Mouse (Mus musculus): Measurements from ENCODE around the gene Zpbp2. TPM values are rescaled to one million over a fixed set of nuclear protein-coding genes. Genes with fewer than 3 reads are reported as not detected.

The Zpbp2 gene
- total and polyA plus RNA-seq, 2 experiments from 2014 or later: 0.45 TPM; not detected in 1

- WGBS: 43% methylated on average over 3 of the region's 3 CpGs
- DNase-seq (ENCODE audit: low spot score) (no peak), ATAC-seq (no peak)
- H3K9ac ChIP-seq (replicated peaks; ENCODE audit: low read length): no peak overlapping the region
- H3K4me1 ChIP-seq (ENCODE audit: insufficient read depth, low read length): peaks cover 28% of the 10 kb centered on the region
- H3K9me3 ChIP-seq (ENCODE audit: low read length): no peaks in the 10 kb centered on the region
- H3K27ac ChIP-seq: no peak overlapping the region
- no peaks in the 10 kb centered on the region for H3K27me3 ChIP-seq (ENCODE audit: insufficient read depth, low read length)
- H3K4me3 ChIP-seq (ENCODE audit: low read length): no peak overlapping the region
- no peak for TF ChIP-seq CTCF (IDR thresholded peaks at IDR 0.05; ENCODE audit: low read depth)
- no peak overlapping the region for H3K4me2 ChIP-seq (ENCODE audit: low read depth, low read length)
- H3K36me3 ChIP-seq (ENCODE audit: insufficient read depth, low read length): peaks cover 16% of the 10 kb centered on the region; the same call in 1 of the 2 replicates
Measured at GRCm38 (mm10) chr11:98583571-98583970, 32.7 kb downstream of the Zpbp2 start.

- Histone ChIP-seq H3K27me3 (ENCODE audit: insufficient read depth, low read length) (no peaks in the 10 kb centered on the region), H3K36me3 (ENCODE audit: insufficient read depth, low read length) (peaks cover 16% of the 10 kb centered on the region; the same call in 1 of the 2 replicates), H3K9ac (replicated peaks; ENCODE audit: low read length) (no peak overlapping the region), H3K4me1 (ENCODE audit: insufficient read depth, low read length) (peaks cover 31% of the 10 kb centered on the region), H3K4me2 (ENCODE audit: low read depth, low read length) (no peak overlapping the region), H3K4me3 (ENCODE audit: low read length) (no peak overlapping the region), H3K9me3 (ENCODE audit: low read length) (no peaks in the 10 kb centered on the region), H3K27ac (no peak overlapping the region)
- WGBS: 70% methylated on average over 1 of the region's 1 CpGs
- no peak for DNase-seq (ENCODE audit: low spot score)
- TF ChIP-seq CTCF (IDR thresholded peaks at IDR 0.05; ENCODE audit: low read depth): no peak
- no peak for ATAC-seq
Measured at GRCm38 (mm10) chr11:98584146-98584545, 33.2 kb downstream of the Zpbp2 start.

DNA sequence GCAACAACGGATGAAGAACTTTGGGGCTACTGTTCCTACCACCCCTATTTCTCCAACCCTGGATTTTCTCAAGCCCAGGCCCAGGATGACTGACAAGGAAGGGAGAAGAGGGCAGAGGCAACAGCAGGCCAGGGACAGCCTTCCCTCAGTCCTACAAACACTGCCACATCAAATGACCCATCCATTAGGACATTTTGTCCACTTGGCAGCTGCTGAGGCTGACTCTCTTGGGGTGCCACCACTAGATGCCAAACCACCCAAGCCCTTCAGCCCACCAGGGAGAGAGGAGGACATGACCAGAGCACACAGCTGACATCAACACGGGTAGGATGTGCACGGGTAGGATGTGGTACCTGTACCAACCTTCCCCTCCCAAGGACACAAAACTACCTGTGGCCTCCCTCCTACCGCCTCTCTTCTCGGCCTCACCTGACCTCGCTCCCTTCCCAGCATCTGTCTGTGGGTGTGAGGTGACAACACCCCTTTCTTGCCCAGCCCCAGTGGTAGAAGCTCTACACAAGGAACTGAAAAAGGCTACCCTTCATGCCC lies 33.8 kb downstream of the Zpbp2 start:
- H3K9ac ChIP-seq (replicated peaks; ENCODE audit: low read length): no peak overlapping the region
- no peaks in the 10 kb centered on the region for H3K9me3 ChIP-seq (ENCODE audit: low read length)
- H3K27me3 ChIP-seq (ENCODE audit: insufficient read depth, low read length): no peaks in the 10 kb centered on the region
- DNase-seq (ENCODE audit: low spot score) (no peak), ATAC-seq (no peak)
- peaks cover 16% of the 10 kb centered on the region; the same call in 1 of the 2 replicates for H3K36me3 ChIP-seq (ENCODE audit: insufficient read depth, low read length)
- H3K4me1 ChIP-seq (ENCODE audit: insufficient read depth, low read length): peaks cover 31% of the 10 kb centered on the region
- 90% methylated on average over 6 of the region's 6 CpGs for WGBS
- H3K4me3 ChIP-seq (ENCODE audit: low read length): no peak overlapping the region
- no peak overlapping the region for H3K27ac ChIP-seq
- TF ChIP-seq CTCF (IDR thresholded peaks at IDR 0.05; ENCODE audit: low read depth): no peak
- no peak overlapping the region for H3K4me2 ChIP-seq (ENCODE audit: low read depth, low read length)

- H3K4me1 ChIP-seq (ENCODE audit: insufficient read depth, low read length): peaks cover 31% of the 10 kb centered on the region
- no peaks in the 10 kb centered on the region for H3K9me3 ChIP-seq (ENCODE audit: low read length)
- no peak for TF ChIP-seq CTCF (IDR thresholded peaks at IDR 0.05; ENCODE audit: low read depth)
- peaks cover 16% of the 10 kb centered on the region; the same call in 1 of the 2 replicates for H3K36me3 ChIP-seq (ENCODE audit: insufficient read depth, low read length)
- H3K9ac ChIP-seq (replicated peaks; ENCODE audit: low read length): peak overlapping the region; percentile 83
- peak overlapping the region; percentile 84 for H3K27ac ChIP-seq
- H3K4me2 ChIP-seq (ENCODE audit: low read depth, low read length): peak overlapping the region; percentile 96
- DNase-seq (ENCODE audit: low spot score) (peak; percentile 48), ATAC-seq (peak; percentile 42)
- no peaks in the 10 kb centered on the region for H3K27me3 ChIP-seq (ENCODE audit: insufficient read depth, low read length)
- WGBS: 2% methylated on average over 22 of the region's 22 CpGs
- H3K4me3 ChIP-seq (ENCODE audit: low read length): peak overlapping the region; percentile 90
Measured at GRCm38 (mm10) chr11:98586087-98586891, 35.4 kb downstream of the Zpbp2 start.

GRCm38 (mm10) chr11:98586892-98587563 lies 36.1 kb downstream of the Zpbp2 start, which contains the start of gene Ormdl3:
TSS of gene Ormdl3 (minus strand) at chr11:98587368.
- no peak for TF ChIP-seq CTCF (IDR thresholded peaks at IDR 0.05; ENCODE audit: low read depth)
- peak within 1 kb of the TSS; percentile 83 for H3K9ac ChIP-seq (replicated peaks; ENCODE audit: low read length)
- peak within 1 kb of the TSS; percentile 84 for H3K27ac ChIP-seq
- no peaks in the 10 kb centered on the region for H3K9me3 ChIP-seq (ENCODE audit: low read length)
- peaks cover 15% of the 10 kb centered on the region; the same call in 1 of the 2 replicates for H3K36me3 ChIP-seq (ENCODE audit: insufficient read depth, low read length)
- WGBS: 0% methylated on average over 49 of the region's 49 CpGs
- ATAC-seq (peak; percentile 93), DNase-seq (ENCODE audit: low spot score) (peak; percentile 99)
- H3K27me3 ChIP-seq (ENCODE audit: insufficient read depth, low read length): no peaks in the 10 kb centered on the region
- H3K4me2 ChIP-seq (ENCODE audit: low read depth, low read length): peak within 1 kb of the TSS; percentile 96
- peaks cover 31% of the 10 kb centered on the region for H3K4me1 ChIP-seq (ENCODE audit: insufficient read depth, low read length)
- H3K4me3 ChIP-seq (ENCODE audit: low read length): peak within 1 kb of the TSS; percentile 90

DNA sequence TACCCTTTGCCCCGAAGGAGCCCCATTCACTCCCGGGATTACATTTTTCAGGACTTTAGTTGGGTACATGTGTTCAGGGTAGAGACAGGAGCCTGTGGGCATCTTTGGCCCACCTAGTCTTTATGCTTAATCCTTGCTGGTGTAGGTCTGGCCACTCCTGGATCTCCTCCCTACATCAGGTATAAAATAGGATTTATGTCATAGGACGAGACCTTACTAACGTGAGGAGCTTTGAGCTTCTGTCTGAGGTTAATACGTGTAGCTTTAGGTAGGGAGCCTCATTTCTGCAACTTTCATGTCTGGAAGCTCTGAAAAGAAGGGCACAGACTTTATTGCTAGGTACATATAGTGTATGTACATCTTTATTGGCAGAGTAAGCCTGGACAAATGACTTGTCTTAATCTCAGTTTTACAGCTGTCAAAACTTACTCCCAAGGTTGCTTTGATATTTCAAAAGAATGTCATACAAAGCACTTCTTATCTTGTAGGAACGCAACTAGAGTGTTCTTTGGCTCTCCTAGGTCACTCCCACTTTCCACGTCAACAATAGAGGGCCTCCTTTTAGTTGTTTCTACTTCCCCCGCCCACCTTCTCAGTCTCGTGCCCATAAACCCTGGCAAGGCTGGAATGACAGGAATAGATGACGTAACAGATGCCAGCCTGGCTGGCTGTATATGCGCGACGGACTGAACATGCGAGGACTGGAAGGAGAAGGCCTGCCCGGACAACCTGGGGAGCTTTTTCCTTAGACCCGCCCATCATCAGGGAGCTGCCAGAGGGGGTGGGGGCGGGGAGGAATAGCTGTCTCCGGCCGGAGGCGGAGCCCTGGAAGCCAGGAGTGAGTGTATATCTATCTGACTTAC lies 37.0 kb downstream of the Zpbp2 start:
- H3K4me3 ChIP-seq (ENCODE audit: low read length): peak overlapping the region; percentile 90
- ATAC-seq: peak; percentile 65; the same call in 1 of the 2 replicates
- H3K9me3 ChIP-seq (ENCODE audit: low read length): no peaks in the 10 kb centered on the region
- H3K4me1 ChIP-seq (ENCODE audit: insufficient read depth, low read length): peaks cover 31% of the 10 kb centered on the region
- peak; percentile 78 for DNase-seq (ENCODE audit: low spot score)
- peak overlapping the region; percentile 96 for H3K4me2 ChIP-seq (ENCODE audit: low read depth, low read length)
- 6% methylated on average over 20 of the region's 20 CpGs for WGBS
- H3K36me3 ChIP-seq (ENCODE audit: insufficient read depth, low read length): peaks cover 6% of the 10 kb centered on the region; the same call in 1 of the 2 replicates
- no peak for TF ChIP-seq CTCF (IDR thresholded peaks at IDR 0.05; ENCODE audit: low read depth)
- peak overlapping the region; percentile 83; the same call in 1 of the 2 replicates for H3K9ac ChIP-seq (replicated peaks; ENCODE audit: low read length)
- peak overlapping the region; percentile 67 for H3K27ac ChIP-seq
- no peaks in the 10 kb centered on the region for H3K27me3 ChIP-seq (ENCODE audit: insufficient read depth, low read length)

All from hindbrain, postnatal 0 days (tissue).